Mouse (Mus musculus) liver, embryonic 14.5 days (tissue): ENCODE data around the gene Vmn1r34.
"Not testable (repeated sequence)": the region's sequence is repeated elsewhere in the genome, so short reads cannot be mapped to it uniquely, and the experiment has no call there.

Experiments
- CTCF ChIP-seq: IDR thresholded peaks from 2 replicates; pipeline ENCODE4 v1.5.1; 2016; ENCODE audit warnings: antibody characterized with exemption, low read depth, control low read depth
- EP300 ChIP-seq: IDR thresholded peaks from 2 replicates; pipeline ENCODE4 v1.6.1; 2016; ENCODE audit warnings: antibody characterized with exemption, low read depth

GRCm38 (mm10) chr6:66618182-66618581 is 25.5 kb downstream of the Vmn1r34 start, which contains the start of gene Vmn1r33:
- not testable (repeated sequence) for TF ChIP-seq EP300, CTCF
